21 mouse cellular contexts compared by ENCODE assay signal in the genomic region with DNA sequence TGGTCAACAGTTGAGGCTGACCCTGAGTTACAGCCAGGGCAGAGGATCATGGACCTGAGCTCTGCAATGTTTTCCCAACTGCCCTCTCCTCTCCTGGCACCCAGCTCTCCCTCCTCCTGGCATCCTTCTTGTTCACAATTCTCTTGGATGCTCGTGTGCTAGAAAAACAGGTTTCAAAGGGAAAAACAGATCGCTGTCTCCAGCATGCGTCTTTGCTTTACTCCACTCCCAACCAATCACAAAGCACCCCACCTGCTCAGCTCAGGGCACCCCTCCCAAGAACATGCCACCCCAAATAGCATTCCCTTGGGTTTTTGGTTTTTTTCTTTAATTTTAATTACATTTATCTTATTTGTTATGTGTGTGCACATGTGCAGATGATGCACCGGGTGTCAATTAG.
"Had no signal": no experiment of that assay in that cellular context is flagged by ENCODE, and none has a peak within 500 bp of the region (broad histone marks: within the 10 kb centered on the region; RNA-seq: fewer than 3 reads in every experiment).

No protein-coding gene starts in this region.

- H3K27ac ChIP-seq: kidney, postnatal 0 days; limb, embryonic 15.5 days; liver, embryonic 14.5 days; macrophage; midbrain, embryonic 12.5 days; midbrain, embryonic 15.5 days; neural tube, embryonic 12.5 days; neural tube, embryonic 15.5 days; stomach, postnatal 0 days had no signal

- H3K36me3 ChIP-seq: limb, embryonic 15.5 days; midbrain, embryonic 12.5 days; midbrain, embryonic 15.5 days; neural tube, embryonic 12.5 days; neural tube, embryonic 15.5 days had no signal

- H3K9ac ChIP-seq: limb, embryonic 12.5 days; limb, embryonic 15.5 days; liver, embryonic 14.5 days; liver, postnatal 0 days; lung, embryonic 14.5 days; midbrain, embryonic 12.5 days; midbrain, embryonic 15.5 days; neural tube, embryonic 12.5 days; neural tube, embryonic 15.5 days had no signal

- H3K4me2 ChIP-seq: limb, embryonic 12.5 days; limb, embryonic 15.5 days; liver, embryonic 11.5 days; lung, embryonic 14.5 days; midbrain, embryonic 12.5 days; midbrain, embryonic 15.5 days; neural tube, embryonic 12.5 days; neural tube, embryonic 15.5 days had no signal

- H3K27me3 ChIP-seq: limb, embryonic 12.5 days; limb, embryonic 15.5 days; midbrain, embryonic 12.5 days; midbrain, embryonic 15.5 days; neural tube, embryonic 12.5 days; neural tube, embryonic 15.5 days had no signal

- DNase-seq: kidney, adult 2 months; kidney, postnatal 25 days; liver, postnatal 0 days; lung, embryonic 14.5 days; retina, postnatal 1 day; right cerebral cortex, postnatal 4 days; thymus, adult 2 months; thymus, postnatal 14 days; thymus, postnatal 4 days had no signal

- H3K4me1 ChIP-seq: limb, embryonic 15.5 days; midbrain, embryonic 15.5 days; neural tube, embryonic 12.5 days; neural tube, embryonic 15.5 days had no signal

- H3K4me3 ChIP-seq: limb, embryonic 12.5 days; limb, embryonic 15.5 days; midbrain, embryonic 12.5 days; midbrain, embryonic 15.5 days; neural tube, embryonic 12.5 days; neural tube, embryonic 15.5 days had no signal

- ATAC-seq: liver, postnatal 0 days; lung, postnatal 0 days; midbrain, embryonic 15.5 days had no signal

- H3K9me3 ChIP-seq: limb, embryonic 12.5 days; limb, embryonic 15.5 days; midbrain, embryonic 12.5 days; midbrain, embryonic 15.5 days; neural tube, embryonic 12.5 days; neural tube, embryonic 15.5 days had no signal
